Mouse (Mus musculus) MEL (cell line): ENCODE results near the gene Dgkh.

Experiments used
- CHD2 ChIP-seq: IDR thresholded peaks from 2 replicates; pipeline ENCODE4 v1.6.1; 2011; ENCODE audit warnings: low read length, improper control_type of control experiment
- CTCF ChIP-seq, 3 experiments: IDR thresholded peaks in 2 of 3; conservative IDR thresholded peaks in 1 of 3; 2 replicates each; pipeline ENCODE4 v1.5.1; 2011 to 2012; ENCODE audit warnings: low read length in 3 of 3, low read depth in 2 of 3, mild to moderate bottlenecking in 2 of 3, improper control_type of control experiment in 1 of 3, inconsistent platforms in 1 of 3, mixed read lengths in 1 of 3, moderate library complexity in 1 of 3; ENCODE audit not compliant: control insufficient read depth in 1 of 3, insufficient read depth in 1 of 3, poor library complexity in 1 of 3, severe bottlenecking in 1 of 3
- E2F4 ChIP-seq: IDR thresholded peaks from 2 replicates; pipeline ENCODE4 v1.6.1; 2011; ENCODE audit warnings: low read depth, low read length, improper control_type of control experiment, borderline replicate concordance
- ELF1 ChIP-seq: IDR thresholded peaks from 2 replicates; pipeline ENCODE4 v1.6.1; 2014; ENCODE audit warnings: low read depth, mild to moderate bottlenecking, inconsistent platforms, low read length, improper control_type of control experiment, moderate library complexity
- EP300 ChIP-seq, 2 experiments: IDR thresholded peaks; 2 replicates each; pipeline ENCODE4 v1.6.1; 2011; ENCODE audit warnings: improper control_type of control experiment in 2 of 2, low read length in 2 of 2, low read depth in 1 of 2, mild to moderate bottlenecking in 1 of 2
- GABPA ChIP-seq: IDR thresholded peaks from 2 replicates; pipeline ENCODE4 v1.6.1; 2012; ENCODE audit warnings: low read depth, mild to moderate bottlenecking, inconsistent platforms, low read length, improper control_type of control experiment, moderate library complexity
- MAFK ChIP-seq: IDR thresholded peaks from 2 replicates; pipeline ENCODE4 v1.6.1; 2011; ENCODE audit warnings: low read depth, mild to moderate bottlenecking, low read length, improper control_type of control experiment, borderline replicate concordance
- MYC ChIP-seq: IDR thresholded peaks from 2 replicates; pipeline ENCODE4 v1.6.1; 2011; ENCODE audit warnings: low read depth, mild to moderate bottlenecking, low read length, improper control_type of control experiment, moderate library complexity
- POLR2A ChIP-seq, 2 experiments: IDR thresholded peaks; 2 replicates each; pipeline ENCODE4 v1.6.1; 2011 to 2012; ENCODE audit warnings: low read length in 2 of 2, mild to moderate bottlenecking in 2 of 2, control low read depth in 1 of 2, improper control_type of control experiment in 1 of 2, low read depth in 1 of 2, moderate library complexity in 1 of 2; ENCODE audit not compliant: control insufficient read depth in 1 of 2, insufficient read depth in 1 of 2, poor library complexity in 1 of 2
- TAL1 ChIP-seq: IDR thresholded peaks from 2 replicates; pipeline ENCODE4 v1.6.1; 2012; ENCODE audit warnings: mild to moderate bottlenecking, inconsistent platforms, low read length, moderate library complexity, mixed read lengths
- TBP ChIP-seq: IDR thresholded peaks from 2 replicates; pipeline ENCODE4 v1.8.0; 2011; ENCODE audit warnings: low read depth, low read length, improper control_type of control experiment
- ZKSCAN1 ChIP-seq: IDR thresholded peaks from 2 replicates; pipeline ENCODE4 v1.6.1; 2012; ENCODE audit warnings: low read depth, mild to moderate bottlenecking, inconsistent platforms, low read length, improper control_type of control experiment, moderate library complexity
- ZMIZ1 ChIP-seq: IDR thresholded peaks from 2 replicates; pipeline ENCODE4 v1.6.1; 2012; ENCODE audit warnings: low read depth, mild to moderate bottlenecking, inconsistent platforms, low read length, improper control_type of control experiment, moderate library complexity

GRCm38 (mm10) chr14:78725307-78725956 lies 7.1 kb downstream of the Dgkh start:
- TF ChIP-seq TAL1: no peak
- no peak for TF ChIP-seq CTCF (IDR thresholded peaks at IDR 0.05 in 2 of 3, conservative IDR thresholded peaks at IDR 0.05 in 1 of 3; ENCODE audit: control insufficient read depth in 1 of 3, insufficient read depth in 1 of 3, low read depth in 2 of 3, low read length in 3 of 3, poor library complexity in 1 of 3, severe bottlenecking in 1 of 3)
- TF ChIP-seq POLR2A (IDR thresholded peaks at IDR 0.05; ENCODE audit: control insufficient read depth in 1 of 2, insufficient read depth in 1 of 2, low read depth in 1 of 2, low read length in 2 of 2, poor library complexity in 1 of 2): 0 out of 4 replicates have a peak, but pooled peaks of 1 of the 2 experiments have one; percentile 20
- TF ChIP-seq ZKSCAN1: no peak
- TF ChIP-seq TBP: no peak
- no peak for TF ChIP-seq GABPA
- TF ChIP-seq MAFK: no peak
- no peak for TF ChIP-seq MYC
- TF ChIP-seq E2F4: no peak
- TF ChIP-seq ELF1: no peak
- no peak for TF ChIP-seq EP300 (IDR thresholded peaks at IDR 0.05; ENCODE audit: low read depth in 1 of 2, low read length in 2 of 2)
- TF ChIP-seq CHD2: no peak
- no peak for TF ChIP-seq ZMIZ1
